Mouse (Mus musculus): ENCODE results near the gene Itga9. TPM values are rescaled to one million over a fixed set of nuclear protein-coding genes. Genes with fewer than 3 reads are reported as not detected.

The Itga9 gene
- polyA plus RNA-seq, 1 experiment from 2014 or later = 23.8 TPM

DNA sequence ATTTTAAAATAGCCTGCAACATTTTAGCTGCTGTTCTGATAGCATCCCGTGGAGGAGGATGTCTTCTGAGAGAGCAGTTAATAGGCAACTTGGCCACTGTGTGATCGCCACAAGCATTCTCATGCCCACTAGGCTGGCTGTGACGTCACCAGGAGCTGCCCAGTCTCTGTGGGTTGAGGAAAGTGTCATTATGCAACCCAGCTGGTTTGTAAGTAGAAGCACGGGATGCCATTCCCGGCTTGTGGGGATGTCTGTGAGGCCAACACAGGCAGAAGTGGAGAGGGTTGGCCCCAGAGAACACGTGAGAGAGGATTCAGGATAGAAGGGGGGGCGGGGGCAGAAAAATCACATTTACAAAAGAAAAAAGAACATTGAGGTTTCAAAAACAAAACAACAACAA is 156.3 kb downstream of the Itga9 start:
- no peak; the same call in 1 of the 2 replicates for ATAC-seq (ENCODE audit: borderline replicate concordance, extremely low read depth, low FRiP score, low TSS enrichment)
- Histone ChIP-seq H3K9ac (no peak overlapping the region), H3K4me2 (no peak overlapping the region), H3K4me1 (peaks cover 33% of the 10 kb centered on the region), H3K9me3 (no peaks in the 10 kb centered on the region), H3K27ac (peak overlapping the region; percentile 3; the same call in 1 of the 2 replicates), H3K4me3 (no peak overlapping the region), H3K27me3 (no peaks in the 10 kb centered on the region), H3K36me3 (no peaks in the 10 kb centered on the region)
- 33% methylated on average over 7 of the region's 7 CpGs for WGBS

GRCm38 (mm10) chr9:118763203-118763602 is 156.7 kb downstream of the Itga9 start:
- WGBS = 69% methylated on average over 4 of the region's 4 CpGs

DNA sequence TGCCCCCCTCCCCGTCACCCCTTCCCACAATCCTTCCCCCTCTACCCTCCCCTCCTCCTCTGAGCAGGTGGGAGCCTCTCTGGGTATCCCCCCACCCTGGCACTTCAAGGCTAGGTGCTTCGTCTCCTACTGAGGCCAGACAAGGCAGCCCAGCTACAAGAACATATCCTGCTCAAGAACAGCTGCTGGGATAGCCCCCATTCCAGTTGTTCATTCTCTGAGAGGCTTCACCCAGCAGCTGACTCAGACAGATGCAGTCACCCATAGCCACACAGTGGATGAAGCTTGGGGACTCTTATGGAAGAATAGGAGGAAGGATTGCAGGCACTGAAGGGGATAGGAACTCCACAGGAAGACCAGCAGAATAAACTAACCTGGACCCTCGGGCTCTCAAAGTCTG is 157.2 kb downstream of the Itga9 start:
- peaks cover 33% of the 10 kb centered on the region for H3K4me1 ChIP-seq
- no peaks in the 10 kb centered on the region for H3K9me3 ChIP-seq
- H3K4me2 ChIP-seq = no peak overlapping the region
- H3K9ac ChIP-seq = no peak overlapping the region
- no peak overlapping the region for H3K27ac ChIP-seq
- H3K27me3 ChIP-seq = no peaks in the 10 kb centered on the region
- ATAC-seq (ENCODE audit: borderline replicate concordance, extremely low read depth, low FRiP score, low TSS enrichment) = no peak
- WGBS = 86% methylated on average over 3 of the region's 3 CpGs
- no peak overlapping the region for H3K4me3 ChIP-seq
- H3K36me3 ChIP-seq = no peaks in the 10 kb centered on the region

More at GRCm38 (mm10) chr9:118763203-118763602, 156.7 kb downstream of the Itga9 start:
- Histone ChIP-seq H3K9me3 (no peaks in the 10 kb centered on the region), H3K27ac (no peak overlapping the region), H3K36me3 (no peaks in the 10 kb centered on the region), H3K4me3 (no peak overlapping the region), H3K27me3 (no peaks in the 10 kb centered on the region), H3K4me1 (peaks cover 33% of the 10 kb centered on the region), H3K4me2 (no peak overlapping the region), H3K9ac (no peak overlapping the region)
- no peak for ATAC-seq (ENCODE audit: borderline replicate concordance, extremely low read depth, low FRiP score, low TSS enrichment)

- no peak overlapping the region for H3K9ac ChIP-seq
- no peaks in the 10 kb centered on the region for H3K36me3 ChIP-seq
- no peak overlapping the region for H3K4me3 ChIP-seq
- peaks cover 33% of the 10 kb centered on the region for H3K4me1 ChIP-seq
- no peak overlapping the region for H3K4me2 ChIP-seq
- ATAC-seq (ENCODE audit: borderline replicate concordance, extremely low read depth, low FRiP score, low TSS enrichment) = no peak
- H3K27ac ChIP-seq = no peak overlapping the region
- H3K9me3 ChIP-seq = no peaks in the 10 kb centered on the region
- H3K27me3 ChIP-seq = no peaks in the 10 kb centered on the region
These were observed 158.6 kb downstream of the Itga9 start for GRCm38 (mm10) chr9:118765059-118765458.

DNA sequence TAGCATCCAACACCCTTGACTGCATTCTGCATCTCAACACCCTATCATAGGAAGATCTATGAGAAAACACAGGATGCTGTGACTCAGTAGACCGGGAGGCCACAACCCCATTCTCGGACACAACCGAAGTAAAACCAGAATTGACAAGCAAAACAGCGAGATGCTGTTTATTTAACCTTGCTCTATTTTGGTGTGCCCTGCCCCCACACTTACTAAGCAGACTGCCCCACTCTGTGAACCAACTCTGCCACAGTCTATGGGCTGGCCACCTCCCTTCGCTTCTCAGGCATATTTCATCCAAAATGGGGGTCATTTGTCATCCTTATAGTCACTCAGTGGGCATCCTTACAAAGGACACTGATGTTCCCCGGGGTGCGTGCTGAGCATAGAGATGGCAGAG is 160.5 kb downstream of the Itga9 start:
- no peak overlapping the region for H3K4me3 ChIP-seq
- no peaks in the 10 kb centered on the region for H3K27me3 ChIP-seq
- H3K36me3 ChIP-seq = no peaks in the 10 kb centered on the region
- WGBS = 58% methylated on average over 7 of the region's 7 CpGs
- H3K9me3 ChIP-seq = no peaks in the 10 kb centered on the region
- no peak overlapping the region for H3K27ac ChIP-seq
- H3K9ac ChIP-seq = no peak overlapping the region
- no peak for ATAC-seq (ENCODE audit: borderline replicate concordance, extremely low read depth, low FRiP score, low TSS enrichment)
- H3K4me2 ChIP-seq = no peak overlapping the region
- peaks cover 33% of the 10 kb centered on the region for H3K4me1 ChIP-seq

GRCm38 (mm10) chr9:118768596-118768995 is 162.1 kb downstream of the Itga9 start:
- H3K4me1 ChIP-seq = peaks cover 18% of the 10 kb centered on the region
- no peak overlapping the region for H3K9ac ChIP-seq
- H3K27ac ChIP-seq = no peak overlapping the region
- H3K9me3 ChIP-seq = no peaks in the 10 kb centered on the region
- H3K4me3 ChIP-seq = no peak overlapping the region
- H3K27me3 ChIP-seq = no peaks in the 10 kb centered on the region
- ATAC-seq (ENCODE audit: borderline replicate concordance, extremely low read depth, low FRiP score, low TSS enrichment) = no peak; the same call in 1 of the 2 replicates
- no peaks in the 10 kb centered on the region for H3K36me3 ChIP-seq
- 49% methylated on average over 4 of the region's 4 CpGs for WGBS
- no peak overlapping the region for H3K4me2 ChIP-seq

- 60% methylated on average over 4 of the region's 4 CpGs for WGBS
- H3K4me1 ChIP-seq = peaks cover 4% of the 10 kb centered on the region; the same call in 1 of the 2 replicates
- no peak overlapping the region for H3K9ac ChIP-seq
- H3K27ac ChIP-seq = no peak overlapping the region
- H3K9me3 ChIP-seq = no peaks in the 10 kb centered on the region
- H3K4me3 ChIP-seq = no peak overlapping the region
- no peak for ATAC-seq (ENCODE audit: borderline replicate concordance, extremely low read depth, low FRiP score, low TSS enrichment)
- no peaks in the 10 kb centered on the region for H3K36me3 ChIP-seq
- H3K4me2 ChIP-seq = no peak overlapping the region
- H3K27me3 ChIP-seq = no peaks in the 10 kb centered on the region
These were observed 163.9 kb downstream of the Itga9 start for GRCm38 (mm10) chr9:118770366-118770765.

DNA sequence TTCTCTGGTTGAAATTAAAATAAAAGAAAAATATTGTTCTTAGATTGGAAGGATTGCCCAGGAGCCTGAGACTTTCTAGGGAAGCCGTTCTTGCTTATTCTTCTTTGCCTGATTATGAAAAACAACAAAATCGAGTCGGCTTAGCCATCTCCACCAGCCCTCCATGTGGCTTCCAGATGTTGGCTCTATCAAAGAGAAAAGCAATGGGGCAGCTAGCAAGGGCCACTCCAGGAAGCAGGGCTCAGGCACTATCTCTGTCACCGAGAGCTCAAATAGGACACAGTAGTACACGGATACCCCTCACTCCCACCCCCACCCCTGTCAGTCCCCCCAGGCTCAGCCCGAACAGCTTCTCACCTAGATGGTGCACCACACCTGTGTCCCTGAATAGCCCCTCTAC is 168.2 kb downstream of the Itga9 start:
- Histone ChIP-seq H3K36me3 (no peaks in the 10 kb centered on the region), H3K4me2 (no peak overlapping the region), H3K4me1 (0 out of 2 replicates have a peak, but pooled peaks cover 3% of the 10 kb centered on the region), H3K27ac (no peak overlapping the region), H3K4me3 (no peak overlapping the region), H3K9me3 (no peaks in the 10 kb centered on the region), H3K9ac (no peak overlapping the region), H3K27me3 (no peaks in the 10 kb centered on the region)
- WGBS = 65% methylated on average over 6 of the region's 6 CpGs
- no peak for ATAC-seq (ENCODE audit: borderline replicate concordance, extremely low read depth, low FRiP score, low TSS enrichment)

- WGBS = 95% methylated on average over 2 of the region's 2 CpGs
- Histone ChIP-seq H3K27me3 (no peaks in the 10 kb centered on the region), H3K9ac (no peak overlapping the region), H3K4me3 (no peak overlapping the region), H3K27ac (no peak overlapping the region), H3K9me3 (no peaks in the 10 kb centered on the region), H3K36me3 (no peaks in the 10 kb centered on the region), H3K4me2 (no peak overlapping the region), H3K4me1 (0 out of 2 replicates have a peak, but pooled peaks cover 3% of the 10 kb centered on the region)
- ATAC-seq (ENCODE audit: borderline replicate concordance, extremely low read depth, low FRiP score, low TSS enrichment) = no peak
These were observed 170.5 kb downstream of the Itga9 start for GRCm38 (mm10) chr9:118776880-118777438.

GRCm38 (mm10) chr9:118778596-118778995 is 172.1 kb downstream of the Itga9 start:
- H3K9ac ChIP-seq = no peak overlapping the region
- ATAC-seq (ENCODE audit: borderline replicate concordance, extremely low read depth, low FRiP score, low TSS enrichment) = no peak
- no peak overlapping the region for H3K27ac ChIP-seq
- no peaks in the 10 kb centered on the region for H3K36me3 ChIP-seq
- 0 out of 2 replicates have a peak, but pooled peaks cover 3% of the 10 kb centered on the region for H3K4me1 ChIP-seq
- H3K4me3 ChIP-seq = no peak overlapping the region
- no peak overlapping the region for H3K4me2 ChIP-seq
- 59% methylated on average over 2 of the region's 2 CpGs for WGBS
- no peaks in the 10 kb centered on the region for H3K9me3 ChIP-seq
- H3K27me3 ChIP-seq = no peaks in the 10 kb centered on the region

GRCm38 (mm10) chr9:118784621-118785020 is 178.1 kb downstream of the Itga9 start:
- Histone ChIP-seq H3K36me3 (no peaks in the 10 kb centered on the region), H3K4me3 (no peak overlapping the region), H3K27ac (no peak overlapping the region), H3K4me1 (0 out of 2 replicates have a peak, but pooled peaks cover 5% of the 10 kb centered on the region), H3K27me3 (no peaks in the 10 kb centered on the region), H3K4me2 (no peak overlapping the region), H3K9me3 (no peaks in the 10 kb centered on the region), H3K9ac (no peak overlapping the region)
- WGBS = 71% methylated on average over 4 of the region's 4 CpGs
- ATAC-seq (ENCODE audit: borderline replicate concordance, extremely low read depth, low FRiP score, low TSS enrichment) = no peak

DNA sequence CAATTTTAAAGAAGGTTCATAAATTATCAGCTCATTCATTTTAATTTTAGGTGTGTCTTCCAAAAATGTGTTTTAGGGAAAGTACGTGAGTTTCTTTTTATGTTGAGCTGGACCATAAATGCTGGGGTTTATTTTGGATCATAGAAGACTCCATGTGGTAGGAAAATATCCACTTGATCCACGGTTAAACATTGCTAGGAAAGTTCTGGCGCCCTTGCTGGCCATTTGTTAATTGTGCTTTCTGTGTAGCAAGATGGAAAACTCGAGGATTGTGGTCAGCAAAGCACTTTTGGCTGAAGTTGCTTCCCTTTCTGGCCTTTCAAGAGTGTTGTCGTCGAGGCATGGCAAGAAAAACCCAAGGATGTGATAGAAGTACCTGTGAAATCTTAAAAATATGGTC is 179.3 kb downstream of the Itga9 start:
- 68% methylated on average over 6 of the region's 6 CpGs for WGBS

More for the DNA sequence above, 179.3 kb downstream of the Itga9 start:
- no peak overlapping the region for H3K9ac ChIP-seq
- no peaks in the 10 kb centered on the region for H3K36me3 ChIP-seq
- no peak for ATAC-seq (ENCODE audit: borderline replicate concordance, extremely low read depth, low FRiP score, low TSS enrichment)
- H3K4me3 ChIP-seq = no peak overlapping the region
- H3K27ac ChIP-seq = no peak overlapping the region
- H3K4me2 ChIP-seq = no peak overlapping the region
- 0 out of 2 replicates have a peak, but pooled peaks cover 5% of the 10 kb centered on the region for H3K4me1 ChIP-seq
- no peaks in the 10 kb centered on the region for H3K9me3 ChIP-seq
- no peaks in the 10 kb centered on the region for H3K27me3 ChIP-seq

Measured in lung, embryonic 15.5 days (tissue).